Mouse (Mus musculus): ENCODE data around the gene Limd2.

DNA sequence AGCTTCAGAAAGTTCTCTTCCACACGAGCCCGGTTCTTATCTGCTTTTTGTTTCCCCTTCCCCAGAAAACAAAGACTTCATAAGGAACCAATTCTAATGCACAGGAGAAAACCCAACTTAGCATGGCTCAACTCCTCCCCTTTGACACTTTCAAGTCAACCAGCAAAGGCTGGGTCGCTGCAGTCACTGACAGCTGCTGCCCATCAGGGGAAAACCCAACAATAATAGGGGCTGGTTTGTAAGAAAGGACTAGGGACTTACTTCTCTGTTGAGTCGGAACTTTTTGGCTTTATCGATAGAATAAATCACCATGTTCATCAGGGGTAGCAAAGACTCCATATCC is 41.4 kb upstream of the Limd2 start, which contains the start of gene Strada:
- TF ChIP-seq GATA1 (IDR thresholded peaks at IDR 0.05; ENCODE audit: borderline replicate concordance, low read length) (no peak), FLI1 (IDR thresholded peaks at IDR 0.05; ENCODE audit: low read length) (no peak)

Measured in megakaryocyte, embryonic 14.5 days (primary cell).